Mouse (Mus musculus): ENCODE results near the gene Olfr1424. TPM values are rescaled to one million over a fixed set of nuclear protein-coding genes. Genes with fewer than 3 reads are reported as not detected.
A peak's percentile ranks its signal among the peaks of the same experiment; 100 is the strongest.
"Not testable (repeated sequence)": the region's sequence is repeated elsewhere in the genome, so short reads cannot be mapped to it uniquely, and the experiment has no call there.

Gene Olfr1424
- not detected in 2 replicates for total RNA-seq (2017)

GRCm38 (mm10) chr19:12062582-12062981, at the start of gene Olfr1424:
Olfr1424 (minus strand) TSS chr19:12062682.
- ATAC-seq (replicated peaks in 1 of 2; ENCODE audit: insufficient read depth in 1 of 2, low FRiP score in 2 of 2, low TSS enrichment in 1 of 2, low read depth in 1 of 2, poor library complexity in 2 of 2, severe bottlenecking in 2 of 2) = not testable (repeated sequence)

GRCm38 (mm10) chr19:12104541-12104940, 42.1 kb upstream of the Olfr1424 start:
- no peak for ATAC-seq (replicated peaks in 1 of 2; ENCODE audit: insufficient read depth in 1 of 2, low FRiP score in 2 of 2, low TSS enrichment in 1 of 2, low read depth in 1 of 2, poor library complexity in 2 of 2, severe bottlenecking in 2 of 2)

GRCm38 (mm10) chr19:12103234-12103633, 40.8 kb upstream of the Olfr1424 start, which contains the start of gene Olfr1427:
Olfr1427 (minus strand) TSS chr19:12103334.
- no peak for ATAC-seq (replicated peaks in 1 of 2; ENCODE audit: insufficient read depth in 1 of 2, low FRiP score in 2 of 2, low TSS enrichment in 1 of 2, low read depth in 1 of 2, poor library complexity in 2 of 2, severe bottlenecking in 2 of 2)

- ATAC-seq (replicated peaks in 1 of 2; ENCODE audit: insufficient read depth in 1 of 2, low FRiP score in 2 of 2, low TSS enrichment in 1 of 2, low read depth in 1 of 2, poor library complexity in 2 of 2, severe bottlenecking in 2 of 2) = no peak
Observed at GRCm38 (mm10) chr19:12091913-12092312, 29.4 kb upstream of the Olfr1424 start, which contains the start of gene Olfr1426. Olfr1426 (minus strand) TSS chr19:12092013.

GRCm38 (mm10) chr19:12077631-12078030, 15.1 kb upstream of the Olfr1424 start, which contains the start of gene Olfr1425:
Olfr1425 (minus strand) TSS chr19:12077731.
- ATAC-seq (replicated peaks in 1 of 2; ENCODE audit: insufficient read depth in 1 of 2, low FRiP score in 2 of 2, low TSS enrichment in 1 of 2, low read depth in 1 of 2, poor library complexity in 2 of 2, severe bottlenecking in 2 of 2) = not testable (repeated sequence)

- ATAC-seq (replicated peaks in 1 of 2; ENCODE audit: insufficient read depth in 1 of 2, low FRiP score in 2 of 2, low TSS enrichment in 1 of 2, low read depth in 1 of 2, poor library complexity in 2 of 2, severe bottlenecking in 2 of 2) = not testable (repeated sequence)
Observed at GRCm38 (mm10) chr19:12069546-12069945, 7.1 kb upstream of the Olfr1424 start.

- not testable (repeated sequence) for ATAC-seq (replicated peaks in 1 of 2; ENCODE audit: insufficient read depth in 1 of 2, low FRiP score in 2 of 2, low TSS enrichment in 1 of 2, low read depth in 1 of 2, poor library complexity in 2 of 2, severe bottlenecking in 2 of 2)
Observed at GRCm38 (mm10) chr19:12067806-12068205, 5.3 kb upstream of the Olfr1424 start.

GRCm38 (mm10) chr19:12043163-12043562, 19.3 kb downstream of the Olfr1424 start:
- ATAC-seq (replicated peaks in 1 of 2; ENCODE audit: insufficient read depth in 1 of 2, low FRiP score in 2 of 2, low TSS enrichment in 1 of 2, low read depth in 1 of 2, poor library complexity in 2 of 2, severe bottlenecking in 2 of 2) = no peak

- no peak for ATAC-seq (replicated peaks in 1 of 2; ENCODE audit: insufficient read depth in 1 of 2, low FRiP score in 2 of 2, low TSS enrichment in 1 of 2, low read depth in 1 of 2, poor library complexity in 2 of 2, severe bottlenecking in 2 of 2)
Observed at GRCm38 (mm10) chr19:12041217-12041616, 21.3 kb downstream of the Olfr1424 start, which contains the start of gene Olfr1423. Olfr1423 (minus strand) TSS chr19:12041317.

GRCm38 (mm10) chr19:12037727-12038126, 24.8 kb downstream of the Olfr1424 start:
- no peak for ATAC-seq (replicated peaks in 1 of 2; ENCODE audit: insufficient read depth in 1 of 2, low FRiP score in 2 of 2, low TSS enrichment in 1 of 2, low read depth in 1 of 2, poor library complexity in 2 of 2, severe bottlenecking in 2 of 2)

- ATAC-seq (replicated peaks in 1 of 2; ENCODE audit: insufficient read depth in 1 of 2, low FRiP score in 2 of 2, low TSS enrichment in 1 of 2, low read depth in 1 of 2, poor library complexity in 2 of 2, severe bottlenecking in 2 of 2) = peak; percentile 58 to 78; a peak in 3 of 4 replicates
Observed at GRCm38 (mm10) chr19:12026606-12027005, 35.9 kb downstream of the Olfr1424 start.

- no peak for ATAC-seq (replicated peaks in 1 of 2; ENCODE audit: insufficient read depth in 1 of 2, low FRiP score in 2 of 2, low TSS enrichment in 1 of 2, low read depth in 1 of 2, poor library complexity in 2 of 2, severe bottlenecking in 2 of 2)
Observed at GRCm38 (mm10) chr19:12025333-12025732, 37.1 kb downstream of the Olfr1424 start.

- ATAC-seq (replicated peaks in 1 of 2; ENCODE audit: insufficient read depth in 1 of 2, low FRiP score in 2 of 2, low TSS enrichment in 1 of 2, low read depth in 1 of 2, poor library complexity in 2 of 2, severe bottlenecking in 2 of 2) = peak; percentile 59 to 86
Observed at GRCm38 (mm10) chr19:12024149-12024548, 38.3 kb downstream of the Olfr1424 start.

- no peak for ATAC-seq (replicated peaks in 1 of 2; ENCODE audit: insufficient read depth in 1 of 2, low FRiP score in 2 of 2, low TSS enrichment in 1 of 2, low read depth in 1 of 2, poor library complexity in 2 of 2, severe bottlenecking in 2 of 2)
Observed at GRCm38 (mm10) chr19:12016192-12016591, 46.3 kb downstream of the Olfr1424 start.

GRCm38 (mm10) chr19:12015708-12016107, 46.8 kb downstream of the Olfr1424 start:
- ATAC-seq (replicated peaks in 1 of 2; ENCODE audit: insufficient read depth in 1 of 2, low FRiP score in 2 of 2, low TSS enrichment in 1 of 2, low read depth in 1 of 2, poor library complexity in 2 of 2, severe bottlenecking in 2 of 2) = no peak

- ATAC-seq (replicated peaks in 1 of 2; ENCODE audit: insufficient read depth in 1 of 2, low FRiP score in 2 of 2, low TSS enrichment in 1 of 2, low read depth in 1 of 2, poor library complexity in 2 of 2, severe bottlenecking in 2 of 2) = no peak; a peak in 1 of 4 replicates
Observed at GRCm38 (mm10) chr19:12013228-12013627, 49.3 kb downstream of the Olfr1424 start.

GRCm38 (mm10) chr19:12012615-12013014, 49.9 kb downstream of the Olfr1424 start:
- ATAC-seq (replicated peaks in 1 of 2; ENCODE audit: insufficient read depth in 1 of 2, low FRiP score in 2 of 2, low TSS enrichment in 1 of 2, low read depth in 1 of 2, poor library complexity in 2 of 2, severe bottlenecking in 2 of 2) = no peak

- ATAC-seq (replicated peaks in 1 of 2; ENCODE audit: insufficient read depth in 1 of 2, low FRiP score in 2 of 2, low TSS enrichment in 1 of 2, low read depth in 1 of 2, poor library complexity in 2 of 2, severe bottlenecking in 2 of 2) = peak; percentile 35 to 48
Observed at GRCm38 (mm10) chr19:12011560-12012556, 50.6 kb downstream of the Olfr1424 start.

All from hematopoietic stem cell, adult 5-6 weeks (primary cell).